Mouse (Mus musculus) G1E-ER4 (cell line): ENCODE data around the gene Tmtc4. TPM values are rescaled to one million over a fixed set of nuclear protein-coding genes. Genes with fewer than 3 reads are reported as not detected.

Experiments
- GATA1 ChIP-seq: IDR thresholded peaks from one replicate; pipeline ENCODE4 v1.8.0; 2012; ENCODE audit warnings: low read length, inconsistent platforms
- polyA plus RNA-seq: library from polyadenylated mRNA; stranded (reverse); fragments of >175 nt; gene quantifications from 2 replicates; pipeline ENCODE4 v1.2.3, GENCODE M21; 2012

The Tmtc4 gene
- polyA plus RNA-seq, 1 experiment: 1.7 TPM

DNA sequence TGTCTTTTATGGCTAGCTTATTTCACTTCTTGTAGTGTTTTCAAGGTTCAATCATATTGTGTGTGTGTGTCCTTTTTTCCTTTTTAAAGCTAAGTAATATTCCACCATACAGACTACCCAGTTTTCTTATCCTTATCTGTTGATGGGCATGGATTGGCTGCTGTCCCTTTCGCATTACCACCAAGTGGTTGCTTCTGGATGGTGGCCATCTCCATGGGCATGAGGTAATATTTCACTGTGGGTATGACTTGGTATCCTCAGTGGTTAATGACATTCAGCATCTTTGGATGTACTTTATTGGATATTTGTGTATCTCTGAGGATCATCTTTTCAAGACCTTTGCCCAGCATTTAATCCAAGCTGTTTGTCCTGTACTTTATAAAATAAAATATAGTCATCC, 87.7 kb downstream of the Tmtc4 start:
- no peak for TF ChIP-seq GATA1

DNA sequence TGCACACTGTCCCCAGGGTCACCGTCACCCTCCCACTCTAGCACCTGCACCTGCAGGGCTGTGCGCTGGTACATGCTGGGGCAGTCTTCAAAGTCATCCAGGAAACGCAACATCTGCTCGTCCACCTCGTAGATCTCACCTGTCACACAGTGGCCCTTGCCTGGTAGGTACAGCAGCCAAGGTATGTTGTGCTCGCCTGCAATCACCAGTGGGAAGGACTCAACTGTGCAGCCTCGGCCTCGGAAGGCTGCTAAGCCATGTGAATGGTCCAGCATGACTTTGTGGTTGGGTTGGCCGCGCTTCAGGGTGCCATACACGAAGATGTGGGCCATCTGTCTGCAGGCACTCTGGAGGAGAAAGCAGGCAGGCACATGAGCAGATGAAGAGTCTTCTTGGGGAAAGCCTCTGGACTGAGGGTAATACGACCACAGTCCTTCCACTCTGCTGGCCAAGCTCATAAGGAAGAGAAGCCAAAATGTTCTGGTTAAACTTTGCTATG, 92.3 kb downstream of the Tmtc4 start:
- no peak for TF ChIP-seq GATA1

DNA sequence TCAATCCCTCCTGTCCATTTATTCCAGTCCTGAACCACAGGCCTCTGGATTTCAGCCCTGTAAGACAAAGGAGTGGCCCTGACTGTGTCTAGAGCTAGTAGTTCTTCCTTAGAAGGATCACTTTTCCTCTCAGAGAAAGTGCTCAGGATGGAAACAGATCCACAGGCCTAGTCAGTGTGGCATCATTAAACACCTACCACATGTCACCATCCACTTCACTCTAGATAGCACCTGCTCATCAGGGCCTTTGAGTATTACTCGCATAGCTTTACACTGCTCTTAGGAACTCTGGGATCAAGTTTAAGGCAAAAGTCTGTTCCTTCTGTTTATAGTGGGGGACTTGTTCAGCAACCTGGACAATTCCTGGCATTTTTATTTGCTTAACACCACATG, 95.4 kb downstream of the Tmtc4 start:
- no peak for TF ChIP-seq GATA1

- no peak for TF ChIP-seq GATA1
Observed at GRCm38 (mm10) chr14:122887702-122888479, 95.9 kb downstream of the Tmtc4 start.

DNA sequence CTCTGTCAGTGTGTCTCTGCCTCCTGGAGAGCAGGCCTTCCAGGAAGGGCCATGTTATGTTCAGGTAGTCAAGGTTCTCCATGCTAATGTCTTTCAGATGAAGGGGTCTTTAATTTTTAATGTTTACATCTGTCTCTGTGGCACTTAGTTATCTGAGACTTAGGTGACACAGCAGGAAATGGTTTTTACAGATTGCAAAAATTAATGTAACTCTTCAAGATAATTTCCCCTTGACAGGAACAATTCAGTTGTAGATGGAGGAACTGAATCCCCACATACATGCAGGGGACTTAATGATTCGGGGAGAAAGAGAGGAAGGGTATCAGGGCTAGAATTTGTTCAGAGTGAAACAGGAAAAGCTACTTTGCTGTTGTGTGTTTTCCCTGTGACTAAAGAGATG, 96.6 kb downstream of the Tmtc4 start:
- no peak for TF ChIP-seq GATA1

- TF ChIP-seq GATA1: no peak
Observed at GRCm38 (mm10) chr14:122885893-122886292, 97.9 kb downstream of the Tmtc4 start.

- no peak for TF ChIP-seq GATA1
Observed at GRCm38 (mm10) chr14:122883821-122884584, 99.8 kb downstream of the Tmtc4 start.

DNA sequence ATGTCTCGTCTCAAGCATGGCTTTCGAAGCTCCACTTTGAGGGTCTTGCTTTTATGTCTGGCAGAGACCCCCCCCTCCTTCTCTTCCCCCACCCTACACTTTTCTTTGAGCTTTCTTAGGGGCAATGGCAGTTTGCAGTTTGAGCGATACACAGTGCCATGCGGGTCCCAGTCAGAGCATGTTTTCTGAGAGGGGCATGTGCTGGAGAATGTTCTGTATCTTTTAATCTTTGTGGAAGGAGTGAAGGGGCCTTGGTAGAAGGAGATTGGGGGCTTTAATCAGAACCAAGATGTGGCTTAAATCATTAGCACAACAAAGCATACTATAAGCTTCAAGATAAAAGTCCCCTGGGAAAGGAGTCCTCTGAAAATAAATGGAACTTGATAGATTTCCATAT, 100.4 kb downstream of the Tmtc4 start:
- TF ChIP-seq GATA1: no peak

GRCm38 (mm10) chr14:122882795-122883409, 100.9 kb downstream of the Tmtc4 start:
- TF ChIP-seq GATA1: no peak

GRCm38 (mm10) chr14:122882201-122882639, 101.6 kb downstream of the Tmtc4 start:
- TF ChIP-seq GATA1: no peak

DNA sequence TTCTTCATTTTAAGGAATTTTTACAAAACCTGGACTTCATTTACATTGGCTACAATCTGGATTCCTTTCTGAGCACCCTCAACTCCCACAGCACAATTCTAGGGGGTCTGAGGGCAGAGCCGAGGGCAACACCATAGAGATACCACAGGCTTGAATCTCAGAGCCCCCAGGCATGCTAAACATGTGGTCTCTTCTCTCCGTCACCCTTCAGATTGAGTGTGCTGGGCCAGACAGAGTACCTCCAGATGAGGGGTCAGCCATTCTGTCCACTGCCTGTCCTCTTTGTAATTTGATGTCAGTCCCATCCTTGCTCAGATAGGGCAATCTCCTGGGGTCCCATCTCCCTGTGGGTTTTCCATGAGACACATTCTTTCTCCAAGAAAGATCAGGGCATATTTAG, 102.1 kb downstream of the Tmtc4 start:
- no peak for TF ChIP-seq GATA1

DNA sequence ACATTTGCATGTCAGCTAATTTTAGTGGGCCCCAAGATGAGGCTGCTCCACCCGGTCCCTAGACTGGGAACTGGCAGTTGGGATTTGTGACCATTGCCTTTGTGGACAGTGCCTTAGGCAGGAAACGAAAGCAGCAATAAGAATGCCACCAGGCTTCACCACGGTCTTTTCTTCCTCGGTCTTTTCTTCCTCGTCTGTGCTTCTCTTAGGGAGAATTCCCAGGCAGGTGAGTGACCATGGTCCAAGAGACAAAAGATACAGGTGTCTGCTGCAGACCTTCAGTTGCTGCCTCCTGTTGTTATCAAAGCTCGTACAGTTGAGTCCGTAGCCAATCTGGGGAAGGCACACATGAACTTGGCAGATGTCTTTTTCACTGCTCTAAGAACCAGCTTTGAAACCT, 103.5 kb downstream of the Tmtc4 start:
- no peak for TF ChIP-seq GATA1

DNA sequence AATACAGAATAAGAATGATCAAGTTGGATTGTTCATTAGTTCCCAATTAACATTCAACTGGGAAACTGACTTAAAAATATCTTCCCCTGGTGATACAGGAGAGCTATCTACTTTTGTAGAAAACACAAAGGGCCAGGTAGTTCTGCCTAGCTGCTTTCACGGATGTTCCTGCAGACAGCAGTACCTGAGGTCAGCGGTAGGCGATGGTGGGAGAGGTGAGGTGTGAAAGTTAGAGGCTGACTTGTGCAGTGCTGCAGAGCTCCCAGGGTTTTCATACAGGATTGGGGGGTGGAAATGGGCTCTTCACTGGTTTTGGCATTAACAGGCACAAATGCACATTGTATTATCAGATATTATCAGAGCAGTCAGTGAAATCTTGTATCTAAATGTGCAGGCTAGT, 106.0 kb downstream of the Tmtc4 start:
- no peak for TF ChIP-seq GATA1

GRCm38 (mm10) chr14:122876723-122877122, 107.1 kb downstream of the Tmtc4 start:
- no peak for TF ChIP-seq GATA1

GRCm38 (mm10) chr14:122876163-122876562, 107.7 kb downstream of the Tmtc4 start:
- TF ChIP-seq GATA1: no peak

DNA sequence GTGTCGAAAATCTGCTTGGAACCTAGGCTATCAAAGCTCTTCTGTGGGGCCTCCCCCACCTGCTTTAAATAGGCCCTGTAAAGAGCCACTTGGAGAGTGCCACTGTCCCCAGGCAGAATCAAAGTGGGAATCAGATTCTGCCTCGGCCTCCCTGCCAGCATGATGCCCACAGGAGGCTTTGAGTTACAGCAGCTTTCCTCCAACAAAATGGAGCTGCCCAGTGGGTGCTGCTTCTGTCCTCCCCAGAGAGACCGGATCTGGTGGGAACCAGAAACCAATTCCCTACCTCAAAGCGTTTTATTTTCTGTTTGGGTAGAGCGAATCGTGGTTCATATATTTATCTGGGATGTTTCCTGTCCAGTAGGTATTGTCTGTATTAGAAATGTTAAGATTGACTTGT, 108.2 kb downstream of the Tmtc4 start:
- TF ChIP-seq GATA1: no peak
